Mouse (Mus musculus): Measurements from ENCODE around the gene Ntm. TPM values are rescaled to one million over a fixed set of nuclear protein-coding genes. Genes with fewer than 3 reads are reported as not detected.

The Ntm gene
- polyA plus RNA-seq, 1 experiment from 2014 or later: 21.4 TPM

- 63% methylated on average over 3 of the region's 3 CpGs for WGBS
- H3K27me3 ChIP-seq: no peaks in the 10 kb centered on the region
- H3K9me3 ChIP-seq: no peaks in the 10 kb centered on the region
- H3K4me3 ChIP-seq: no peak overlapping the region
- H3K27ac ChIP-seq: no peak overlapping the region
- no peak overlapping the region for H3K4me2 ChIP-seq
- no peaks in the 10 kb centered on the region for H3K4me1 ChIP-seq
- no peak for ATAC-seq (ENCODE audit: borderline replicate concordance, extremely low read depth, low FRiP score, low TSS enrichment)
- no peak overlapping the region for H3K9ac ChIP-seq
- H3K36me3 ChIP-seq: no peaks in the 10 kb centered on the region
Measured at GRCm38 (mm10) chr9:29106771-29107170, 856.2 kb downstream of the Ntm start.

DNA sequence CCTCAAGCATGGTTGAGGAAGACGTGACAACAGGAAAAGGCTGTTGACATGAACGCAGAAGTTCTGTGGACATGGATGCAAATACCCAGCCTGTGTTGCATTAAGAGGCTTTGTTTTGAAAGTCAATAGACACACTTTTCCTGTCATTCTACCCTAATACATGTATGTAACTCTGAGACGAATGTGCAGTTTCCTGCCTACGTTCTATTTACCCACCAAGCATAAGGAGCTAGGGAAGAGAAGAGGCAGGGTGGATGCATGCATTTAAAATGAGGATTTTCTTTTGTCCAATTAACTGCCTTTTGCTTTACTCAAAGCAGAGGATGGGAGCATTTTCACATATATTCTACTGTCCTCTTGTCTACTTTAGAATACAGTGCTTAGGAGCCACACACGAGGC is 858.5 kb downstream of the Ntm start:
- WGBS: 71% methylated on average over 5 of the region's 5 CpGs

DNA sequence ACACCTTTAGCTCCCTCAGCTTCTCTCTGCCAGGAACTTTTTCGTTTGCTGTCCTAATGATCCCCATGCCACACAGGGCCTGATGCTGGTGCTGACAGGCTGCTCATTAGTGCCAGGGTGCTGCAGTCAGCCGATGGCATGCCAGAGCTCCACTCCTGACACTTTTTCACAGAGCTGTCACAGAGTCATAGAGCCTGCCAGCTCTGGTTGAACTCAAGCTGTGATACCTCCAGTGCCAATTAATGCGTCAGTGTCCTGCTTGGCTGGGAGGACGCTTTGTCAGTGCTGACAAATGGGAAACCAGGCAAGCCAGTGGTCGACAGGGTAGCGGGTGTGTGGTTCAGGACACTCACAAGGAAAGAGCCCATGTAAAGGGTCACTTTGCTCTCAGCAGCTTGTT is 858.9 kb downstream of the Ntm start:
- no peak overlapping the region for H3K9ac ChIP-seq
- H3K4me2 ChIP-seq: no peak overlapping the region
- no peaks in the 10 kb centered on the region for H3K9me3 ChIP-seq
- H3K36me3 ChIP-seq: no peaks in the 10 kb centered on the region
- WGBS: 38% methylated on average over 6 of the region's 6 CpGs
- no peak overlapping the region for H3K4me3 ChIP-seq
- H3K4me1 ChIP-seq: no peaks in the 10 kb centered on the region
- no peaks in the 10 kb centered on the region for H3K27me3 ChIP-seq
- no peak overlapping the region for H3K27ac ChIP-seq
- no peak for ATAC-seq (ENCODE audit: borderline replicate concordance, extremely low read depth, low FRiP score, low TSS enrichment)

More for the DNA sequence above, 858.5 kb downstream of the Ntm start:
- Histone ChIP-seq H3K27ac (no peak overlapping the region), H3K4me1 (no peaks in the 10 kb centered on the region), H3K4me3 (no peak overlapping the region), H3K36me3 (no peaks in the 10 kb centered on the region), H3K9ac (no peak overlapping the region), H3K27me3 (no peaks in the 10 kb centered on the region), H3K4me2 (no peak overlapping the region), H3K9me3 (no peaks in the 10 kb centered on the region)
- no peak for ATAC-seq (ENCODE audit: borderline replicate concordance, extremely low read depth, low FRiP score, low TSS enrichment)

GRCm38 (mm10) chr9:29100624-29101023 is 862.3 kb downstream of the Ntm start:
- Histone ChIP-seq H3K36me3 (no peaks in the 10 kb centered on the region), H3K9ac (no peak overlapping the region), H3K4me3 (no peak overlapping the region), H3K27ac (no peak overlapping the region), H3K4me2 (no peak overlapping the region), H3K9me3 (no peaks in the 10 kb centered on the region), H3K4me1 (no peaks in the 10 kb centered on the region), H3K27me3 (no peaks in the 10 kb centered on the region)
- 45% methylated on average over 5 of the region's 5 CpGs for WGBS
- ATAC-seq (ENCODE audit: borderline replicate concordance, extremely low read depth, low FRiP score, low TSS enrichment): no peak

GRCm38 (mm10) chr9:29092443-29092842 is 870.5 kb downstream of the Ntm start:
- no peak overlapping the region for H3K9ac ChIP-seq
- no peak overlapping the region for H3K4me3 ChIP-seq
- ATAC-seq (ENCODE audit: borderline replicate concordance, extremely low read depth, low FRiP score, low TSS enrichment): no peak; the same call in 1 of the 2 replicates
- no peaks in the 10 kb centered on the region for H3K4me1 ChIP-seq
- H3K27ac ChIP-seq: no peak overlapping the region
- no peaks in the 10 kb centered on the region for H3K36me3 ChIP-seq
- H3K4me2 ChIP-seq: no peak overlapping the region
- H3K9me3 ChIP-seq: no peaks in the 10 kb centered on the region
- no peaks in the 10 kb centered on the region for H3K27me3 ChIP-seq

DNA sequence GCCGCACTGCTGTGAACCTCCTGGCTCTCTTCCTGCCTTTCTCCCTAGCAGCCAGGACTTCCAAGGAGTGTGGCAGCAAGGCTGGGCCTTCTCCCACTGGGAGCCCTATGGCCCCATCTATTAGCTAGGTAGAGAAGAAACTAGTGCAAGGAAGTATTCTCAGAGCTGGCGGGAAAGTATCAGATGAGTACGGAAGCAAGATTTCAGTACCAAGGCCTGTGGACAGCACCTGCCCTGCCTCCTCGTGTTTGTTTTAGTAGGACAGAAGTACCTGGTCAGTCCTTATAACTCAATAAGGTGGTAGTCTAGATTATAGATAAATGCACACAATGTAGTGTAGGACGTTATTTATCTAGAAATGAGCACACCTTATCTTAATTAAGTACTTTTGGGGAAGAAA is 874.3 kb downstream of the Ntm start:
- H3K4me3 ChIP-seq: no peak overlapping the region
- no peaks in the 10 kb centered on the region for H3K4me1 ChIP-seq
- WGBS: 44% methylated on average over 5 of the region's 5 CpGs
- H3K27ac ChIP-seq: no peak overlapping the region
- H3K36me3 ChIP-seq: no peaks in the 10 kb centered on the region
- no peak overlapping the region for H3K4me2 ChIP-seq
- H3K9me3 ChIP-seq: no peaks in the 10 kb centered on the region
- H3K9ac ChIP-seq: no peak overlapping the region
- no peaks in the 10 kb centered on the region for H3K27me3 ChIP-seq
- no peak for ATAC-seq (ENCODE audit: borderline replicate concordance, extremely low read depth, low FRiP score, low TSS enrichment)

DNA sequence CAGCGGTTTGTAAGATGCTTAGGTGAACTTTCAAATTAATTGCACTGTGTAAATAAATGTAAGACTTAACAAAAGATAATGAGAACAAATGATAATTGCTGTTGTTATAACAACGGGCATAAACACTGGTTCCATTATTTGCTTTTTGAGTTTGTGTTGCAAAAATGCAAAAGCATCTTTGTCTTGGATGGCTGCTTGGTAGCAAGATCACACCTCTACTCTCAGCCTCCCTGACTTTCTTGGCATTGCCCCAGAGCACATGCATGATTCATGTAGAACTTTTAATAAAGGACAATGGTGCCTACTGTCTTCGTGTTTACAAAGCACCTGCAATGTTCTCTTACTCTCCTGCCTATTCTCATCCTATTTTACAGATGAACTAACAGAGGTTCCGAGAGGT is 875.3 kb downstream of the Ntm start:
- Histone ChIP-seq H3K27ac (no peak overlapping the region), H3K4me3 (no peak overlapping the region), H3K4me1 (no peaks in the 10 kb centered on the region), H3K9me3 (no peaks in the 10 kb centered on the region), H3K27me3 (no peaks in the 10 kb centered on the region), H3K36me3 (no peaks in the 10 kb centered on the region), H3K9ac (no peak overlapping the region), H3K4me2 (no peak overlapping the region)
- ATAC-seq (ENCODE audit: borderline replicate concordance, extremely low read depth, low FRiP score, low TSS enrichment): no peak
- 66% methylated on average over 4 of the region's 4 CpGs for WGBS

GRCm38 (mm10) chr9:29087171-29087570 is 875.8 kb downstream of the Ntm start:
- Histone ChIP-seq H3K36me3 (no peaks in the 10 kb centered on the region), H3K27ac (no peak overlapping the region), H3K4me2 (no peak overlapping the region), H3K9ac (no peak overlapping the region), H3K9me3 (no peaks in the 10 kb centered on the region), H3K4me1 (no peaks in the 10 kb centered on the region), H3K4me3 (no peak overlapping the region), H3K27me3 (no peaks in the 10 kb centered on the region)
- no peak for ATAC-seq (ENCODE audit: borderline replicate concordance, extremely low read depth, low FRiP score, low TSS enrichment)

- H3K27me3 ChIP-seq: no peaks in the 10 kb centered on the region
- H3K9ac ChIP-seq: no peak overlapping the region
- H3K36me3 ChIP-seq: no peaks in the 10 kb centered on the region
- 86% methylated on average over 5 of the region's 5 CpGs for WGBS
- no peak for ATAC-seq (ENCODE audit: borderline replicate concordance, extremely low read depth, low FRiP score, low TSS enrichment)
- H3K4me2 ChIP-seq: no peak overlapping the region
- H3K9me3 ChIP-seq: no peaks in the 10 kb centered on the region
- H3K4me1 ChIP-seq: no peaks in the 10 kb centered on the region
- no peak overlapping the region for H3K27ac ChIP-seq
- H3K4me3 ChIP-seq: no peak overlapping the region
Measured at GRCm38 (mm10) chr9:29075924-29076577, 886.9 kb downstream of the Ntm start.

DNA sequence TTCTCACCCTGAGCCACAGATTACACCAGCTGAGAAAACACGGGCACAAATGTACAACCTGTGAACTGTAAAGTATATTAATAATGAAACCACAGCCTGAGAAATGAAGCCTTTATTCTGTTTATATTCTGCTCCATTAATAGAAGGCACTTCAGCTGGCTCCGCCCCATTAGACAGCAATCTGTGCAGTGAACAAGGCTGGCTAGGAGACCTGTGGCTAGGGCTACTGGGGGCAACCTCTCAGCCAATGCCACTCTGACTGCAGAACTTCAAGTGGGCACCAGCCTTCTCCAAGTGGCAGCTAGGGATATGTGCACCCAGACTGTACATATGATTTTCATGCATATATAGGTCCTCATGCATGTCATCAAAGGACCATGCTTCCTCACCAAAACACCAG is 887.7 kb downstream of the Ntm start:
- Histone ChIP-seq H3K9me3 (no peaks in the 10 kb centered on the region), H3K4me1 (no peaks in the 10 kb centered on the region), H3K4me2 (no peak overlapping the region), H3K27ac (no peak overlapping the region), H3K4me3 (no peak overlapping the region), H3K9ac (no peak overlapping the region), H3K27me3 (no peaks in the 10 kb centered on the region), H3K36me3 (no peaks in the 10 kb centered on the region)
- ATAC-seq (ENCODE audit: borderline replicate concordance, extremely low read depth, low FRiP score, low TSS enrichment): no peak
- 82% methylated on average over 2 of the region's 2 CpGs for WGBS

- no peak overlapping the region for H3K9ac ChIP-seq
- H3K4me3 ChIP-seq: no peak overlapping the region
Measured at GRCm38 (mm10) chr9:29074494-29074893, 888.4 kb downstream of the Ntm start.

DNA sequence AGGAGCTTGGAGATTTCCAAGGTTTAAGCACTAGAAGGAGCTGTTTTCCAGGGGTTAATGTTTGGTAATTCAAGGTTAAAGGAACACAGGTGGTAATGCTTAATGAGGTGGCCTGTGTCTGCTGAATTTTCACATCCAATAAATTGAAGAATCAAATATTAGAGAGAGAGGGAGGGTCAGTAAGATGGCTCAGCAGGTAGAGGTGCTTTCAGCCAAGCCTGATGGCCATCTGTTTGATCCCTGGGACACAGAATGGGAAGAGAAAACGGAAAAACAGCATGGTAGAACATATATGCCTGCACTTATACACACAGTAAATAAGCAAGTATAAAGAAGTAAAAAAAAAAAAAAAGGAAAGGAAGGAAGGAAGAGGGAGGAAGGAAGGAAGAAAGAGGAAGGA is 890.9 kb downstream of the Ntm start:
- no peak overlapping the region for H3K27ac ChIP-seq
- H3K4me3 ChIP-seq: no peak overlapping the region
- H3K27me3 ChIP-seq: no peaks in the 10 kb centered on the region
- H3K4me2 ChIP-seq: no peak overlapping the region
- H3K9me3 ChIP-seq: no peaks in the 10 kb centered on the region
- no peak overlapping the region for H3K9ac ChIP-seq
- 68% methylated on average over 1 of the region's 1 CpGs for WGBS
- no peak for ATAC-seq (ENCODE audit: borderline replicate concordance, extremely low read depth, low FRiP score, low TSS enrichment)
- H3K4me1 ChIP-seq: no peaks in the 10 kb centered on the region
- H3K36me3 ChIP-seq: no peaks in the 10 kb centered on the region

More at GRCm38 (mm10) chr9:29074494-29074893, 888.4 kb downstream of the Ntm start:
- H3K4me2 ChIP-seq: no peak overlapping the region
- WGBS: 71% methylated on average over 2 of the region's 2 CpGs
- no peaks in the 10 kb centered on the region for H3K9me3 ChIP-seq
- ATAC-seq (ENCODE audit: borderline replicate concordance, extremely low read depth, low FRiP score, low TSS enrichment): no peak
- no peaks in the 10 kb centered on the region for H3K36me3 ChIP-seq
- H3K27ac ChIP-seq: no peak overlapping the region
- no peaks in the 10 kb centered on the region for H3K27me3 ChIP-seq
- no peaks in the 10 kb centered on the region for H3K4me1 ChIP-seq

- H3K9me3 ChIP-seq: no peaks in the 10 kb centered on the region
- no peaks in the 10 kb centered on the region for H3K27me3 ChIP-seq
- WGBS: 67% methylated on average over 5 of the region's 5 CpGs
- no peaks in the 10 kb centered on the region for H3K4me1 ChIP-seq
- H3K4me2 ChIP-seq: no peak overlapping the region
- ATAC-seq (ENCODE audit: borderline replicate concordance, extremely low read depth, low FRiP score, low TSS enrichment): no peak
- no peak overlapping the region for H3K4me3 ChIP-seq
- H3K36me3 ChIP-seq: no peaks in the 10 kb centered on the region
- H3K27ac ChIP-seq: no peak overlapping the region
- no peak overlapping the region for H3K9ac ChIP-seq
Measured at GRCm38 (mm10) chr9:29067572-29067971, 895.4 kb downstream of the Ntm start.

Data from lung, embryonic 15.5 days (tissue).